Mouse (Mus musculus): Measurements from ENCODE around the gene Fam129b. TPM values are rescaled to one million over a fixed set of nuclear protein-coding genes. Genes with fewer than 3 reads are reported as not detected.
A peak's percentile ranks its signal among the peaks of the same experiment; 100 is the strongest.

Fam129b gene
- polyA plus RNA-seq, 1 experiment: 22.9 TPM

DNA sequence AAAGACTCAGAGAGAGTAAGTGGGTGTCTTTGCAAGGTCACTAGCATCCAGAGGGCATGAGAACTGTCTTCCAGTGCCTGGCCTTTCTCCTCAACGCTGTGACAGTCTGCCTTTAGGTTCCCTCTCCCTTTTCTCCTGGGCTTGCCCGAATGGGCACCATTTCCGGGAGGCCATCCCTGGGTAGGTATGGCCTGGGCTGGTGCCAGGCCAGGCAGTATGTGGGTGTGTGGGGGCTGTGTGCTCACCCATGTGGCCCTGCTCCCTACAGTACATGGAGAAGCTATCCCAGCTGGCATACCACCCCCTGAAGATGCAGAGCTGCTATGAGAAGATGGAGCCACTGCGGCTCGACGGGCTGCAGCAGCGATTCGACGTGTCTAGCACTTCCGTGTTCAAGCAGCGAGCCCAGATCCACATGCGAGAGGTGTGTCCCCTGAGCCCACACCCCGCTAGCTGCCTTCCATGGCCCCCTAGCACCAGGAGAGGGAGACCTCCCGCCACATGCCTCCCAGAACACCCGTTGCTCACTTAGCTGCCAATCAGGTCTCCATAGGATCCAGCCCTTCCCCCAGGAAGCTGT is 46.0 kb downstream of the Fam129b start:
- no peak for TF ChIP-seq CTCF (IDR thresholded peaks at IDR 0.05; ENCODE audit: borderline replicate concordance, control insufficient read depth, extremely low read depth, insufficient read depth, low read length, poor library complexity)
- TF ChIP-seq POLR2A (IDR thresholded peaks at IDR 0.05; ENCODE audit: control insufficient read depth, extremely low read depth, insufficient read depth, low read length, poor library complexity): no peak
- H3K36me3 ChIP-seq (ENCODE audit: control insufficient read depth, insufficient read depth, low read length): no peaks in the 10 kb centered on the region
- no peak for DNase-seq
- no peak overlapping the region for H3K4me3 ChIP-seq (ENCODE audit: control insufficient read depth, insufficient read depth, low read length)
- WGBS: 97% methylated on average over 15 of the region's 15 CpGs
- H3K27me3 ChIP-seq (ENCODE audit: control insufficient read depth, insufficient read depth, low read length): no peaks in the 10 kb centered on the region
- no peak overlapping the region for H3K27ac ChIP-seq (ENCODE audit: control insufficient read depth, insufficient read depth, low read length)
- H3K4me1 ChIP-seq (replicated peaks; ENCODE audit: control insufficient read depth, insufficient read depth, low read length): peaks cover 19% of the 10 kb centered on the region

DNA sequence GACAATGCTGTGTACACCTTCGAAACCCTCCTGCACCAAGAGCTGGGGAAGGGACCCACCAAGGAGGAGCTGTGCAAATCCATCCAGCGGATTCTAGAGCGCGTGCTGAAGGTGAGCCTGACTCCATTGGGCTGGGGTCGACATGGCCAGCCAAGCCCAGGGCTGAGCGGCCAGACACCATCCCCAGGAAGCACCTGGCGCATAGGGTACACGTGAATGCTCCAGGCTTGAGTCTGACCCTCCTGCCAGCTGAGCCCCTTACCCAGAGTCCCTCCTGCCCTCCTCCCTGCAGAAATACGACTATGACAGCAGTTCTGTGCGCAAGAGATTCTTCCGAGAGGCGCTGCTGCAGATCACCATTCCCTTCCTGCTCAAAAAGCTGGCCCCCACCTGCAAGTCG is 46.6 kb downstream of the Fam129b start:
- no peak overlapping the region for H3K27ac ChIP-seq (ENCODE audit: control insufficient read depth, insufficient read depth, low read length)
- no peaks in the 10 kb centered on the region for H3K36me3 ChIP-seq (ENCODE audit: control insufficient read depth, insufficient read depth, low read length)
- DNase-seq: no peak
- H3K4me3 ChIP-seq (ENCODE audit: control insufficient read depth, insufficient read depth, low read length): no peak overlapping the region
- TF ChIP-seq POLR2A (IDR thresholded peaks at IDR 0.05; ENCODE audit: control insufficient read depth, extremely low read depth, insufficient read depth, low read length, poor library complexity) (no peak), CTCF (IDR thresholded peaks at IDR 0.05; ENCODE audit: borderline replicate concordance, control insufficient read depth, extremely low read depth, insufficient read depth, low read length, poor library complexity) (no peak)
- WGBS: 94% methylated on average over 13 of the region's 13 CpGs
- no peaks in the 10 kb centered on the region for H3K27me3 ChIP-seq (ENCODE audit: control insufficient read depth, insufficient read depth, low read length)
- peaks cover 16% of the 10 kb centered on the region for H3K4me1 ChIP-seq (replicated peaks; ENCODE audit: control insufficient read depth, insufficient read depth, low read length)

DNA sequence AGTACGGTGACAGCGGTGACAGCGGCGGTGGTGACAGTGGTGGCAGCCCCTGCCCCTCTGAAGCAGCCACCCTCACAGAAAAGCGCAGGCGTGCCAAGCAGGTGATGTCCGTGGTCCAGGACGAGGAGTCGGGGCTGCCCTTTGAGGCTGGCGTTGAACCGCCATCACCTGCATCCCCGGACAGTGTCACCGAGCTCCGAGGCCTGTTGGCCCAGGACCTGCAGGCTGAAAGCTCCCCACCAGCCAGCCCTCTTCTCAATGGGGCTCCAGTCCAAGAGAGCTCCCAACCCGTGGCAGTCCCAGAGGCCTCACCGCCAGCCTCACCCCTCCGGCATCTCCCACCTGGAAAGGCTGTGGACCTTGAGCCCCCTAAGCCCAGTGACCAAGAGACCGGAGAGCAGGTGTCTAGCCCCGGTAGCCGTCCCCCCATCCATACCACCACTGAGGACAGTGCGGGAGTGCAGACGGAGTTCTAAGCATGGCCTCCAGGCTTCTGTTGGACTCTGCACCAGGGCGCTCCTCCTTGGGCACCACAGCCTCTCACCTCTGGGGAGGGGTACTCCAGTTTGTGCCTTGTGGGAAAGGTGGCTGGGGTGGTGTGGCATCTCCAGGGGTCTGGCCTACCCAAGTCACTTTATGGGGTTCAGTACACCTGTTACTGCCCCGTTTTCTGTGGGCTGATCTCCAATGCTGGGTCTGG is 47.8 kb downstream of the Fam129b start:
- DNase-seq: no peak
- no peak for TF ChIP-seq CTCF (IDR thresholded peaks at IDR 0.05; ENCODE audit: borderline replicate concordance, control insufficient read depth, extremely low read depth, insufficient read depth, low read length, poor library complexity)
- H3K4me1 ChIP-seq (replicated peaks; ENCODE audit: control insufficient read depth, insufficient read depth, low read length): peaks cover 13% of the 10 kb centered on the region
- no peaks in the 10 kb centered on the region for H3K36me3 ChIP-seq (ENCODE audit: control insufficient read depth, insufficient read depth, low read length)
- H3K27me3 ChIP-seq (ENCODE audit: control insufficient read depth, insufficient read depth, low read length): no peaks in the 10 kb centered on the region
- H3K4me3 ChIP-seq (ENCODE audit: control insufficient read depth, insufficient read depth, low read length): no peak overlapping the region
- 93% methylated on average over 24 of the region's 24 CpGs for WGBS
- H3K27ac ChIP-seq (ENCODE audit: control insufficient read depth, insufficient read depth, low read length): no peak overlapping the region

DNA sequence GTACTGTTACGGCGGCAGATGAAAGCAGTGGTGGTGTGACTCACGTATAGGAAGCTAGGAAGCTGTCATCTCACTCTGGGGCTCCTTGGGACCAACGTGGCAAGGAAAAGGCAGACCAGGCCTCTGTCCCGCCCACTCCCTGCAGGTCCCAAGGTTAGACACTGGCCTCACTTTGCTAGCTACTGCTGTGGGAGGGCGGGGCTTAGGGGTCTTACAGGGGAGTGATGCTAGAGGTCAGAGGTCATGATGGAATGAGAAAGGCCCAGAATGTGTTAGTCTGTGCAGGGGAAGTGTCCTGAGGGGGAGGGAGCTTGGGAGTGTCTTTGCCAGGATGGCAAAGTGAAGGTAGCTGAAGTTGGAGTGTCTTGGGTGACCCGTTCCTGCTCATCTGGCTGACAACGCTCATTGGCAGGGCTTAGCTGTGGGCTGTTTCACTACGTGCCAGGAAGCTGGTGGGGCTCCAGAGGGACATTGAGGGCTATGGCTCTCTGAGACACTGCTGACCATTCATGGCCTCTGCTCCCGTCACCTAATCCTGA is 48.5 kb downstream of the Fam129b start:
- TF ChIP-seq POLR2A (IDR thresholded peaks at IDR 0.05; ENCODE audit: control insufficient read depth, extremely low read depth, insufficient read depth, low read length, poor library complexity) (no peak), CTCF (IDR thresholded peaks at IDR 0.05; ENCODE audit: borderline replicate concordance, control insufficient read depth, extremely low read depth, insufficient read depth, low read length, poor library complexity) (no peak)
- no peaks in the 10 kb centered on the region for H3K36me3 ChIP-seq (ENCODE audit: control insufficient read depth, insufficient read depth, low read length)
- WGBS: 62% methylated on average over 10 of the region's 10 CpGs
- H3K4me3 ChIP-seq (ENCODE audit: control insufficient read depth, insufficient read depth, low read length): no peak overlapping the region
- H3K27ac ChIP-seq (ENCODE audit: control insufficient read depth, insufficient read depth, low read length): no peak overlapping the region
- H3K4me1 ChIP-seq (replicated peaks; ENCODE audit: control insufficient read depth, insufficient read depth, low read length): peaks cover 13% of the 10 kb centered on the region
- no peaks in the 10 kb centered on the region for H3K27me3 ChIP-seq (ENCODE audit: control insufficient read depth, insufficient read depth, low read length)
- no peak for DNase-seq

DNA sequence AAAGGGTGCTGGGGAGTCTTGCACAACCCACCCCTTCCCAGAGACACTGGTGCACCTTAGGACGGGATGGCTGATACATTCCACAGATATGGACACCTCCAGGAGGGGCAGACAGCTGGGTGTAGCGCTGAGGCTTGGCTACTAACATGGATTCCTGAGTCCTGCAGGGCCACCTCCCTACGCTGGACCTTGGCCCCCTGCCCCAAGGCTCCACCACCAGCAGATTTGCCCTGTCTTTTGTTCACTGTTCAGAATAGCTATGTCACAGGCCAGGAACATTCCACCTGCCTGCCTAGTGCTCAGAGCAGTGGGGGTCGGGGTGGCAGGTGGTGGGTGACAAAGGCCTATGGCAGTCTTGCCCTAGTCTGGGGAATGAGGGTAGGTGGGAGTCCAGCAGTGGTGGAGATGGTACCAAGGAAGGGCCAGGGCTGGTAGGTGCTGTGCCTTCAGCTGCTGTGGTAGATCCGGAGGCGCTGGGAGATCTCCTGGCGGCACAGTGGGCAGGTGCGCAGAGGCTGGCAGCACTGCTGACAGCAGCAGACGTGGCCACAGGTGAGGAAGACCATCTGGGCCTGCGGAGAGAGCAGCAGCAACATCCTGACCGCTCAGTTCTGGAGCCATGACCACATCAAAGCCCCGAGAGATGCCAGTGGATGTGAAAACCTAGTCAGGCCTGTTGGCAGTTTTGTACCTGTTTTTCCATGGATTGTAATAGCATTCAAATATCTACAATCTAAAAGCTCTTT is 50.6 kb downstream of the Fam129b start:
- DNase-seq: peak; percentile 59
- 34% methylated on average over 12 of the region's 12 CpGs for WGBS
- Histone ChIP-seq H3K36me3 (ENCODE audit: control insufficient read depth, insufficient read depth, low read length) (no peaks in the 10 kb centered on the region), H3K27me3 (ENCODE audit: control insufficient read depth, insufficient read depth, low read length) (no peaks in the 10 kb centered on the region), H3K4me1 (replicated peaks; ENCODE audit: control insufficient read depth, insufficient read depth, low read length) (peaks cover 14% of the 10 kb centered on the region), H3K4me3 (ENCODE audit: control insufficient read depth, insufficient read depth, low read length) (no peak overlapping the region), H3K27ac (ENCODE audit: control insufficient read depth, insufficient read depth, low read length) (no peak overlapping the region)
- TF ChIP-seq CTCF (IDR thresholded peaks at IDR 0.05; ENCODE audit: borderline replicate concordance, control insufficient read depth, extremely low read depth, insufficient read depth, low read length, poor library complexity): no peak
- TF ChIP-seq POLR2A (IDR thresholded peaks at IDR 0.05; ENCODE audit: control insufficient read depth, extremely low read depth, insufficient read depth, low read length, poor library complexity): no peak

DNA sequence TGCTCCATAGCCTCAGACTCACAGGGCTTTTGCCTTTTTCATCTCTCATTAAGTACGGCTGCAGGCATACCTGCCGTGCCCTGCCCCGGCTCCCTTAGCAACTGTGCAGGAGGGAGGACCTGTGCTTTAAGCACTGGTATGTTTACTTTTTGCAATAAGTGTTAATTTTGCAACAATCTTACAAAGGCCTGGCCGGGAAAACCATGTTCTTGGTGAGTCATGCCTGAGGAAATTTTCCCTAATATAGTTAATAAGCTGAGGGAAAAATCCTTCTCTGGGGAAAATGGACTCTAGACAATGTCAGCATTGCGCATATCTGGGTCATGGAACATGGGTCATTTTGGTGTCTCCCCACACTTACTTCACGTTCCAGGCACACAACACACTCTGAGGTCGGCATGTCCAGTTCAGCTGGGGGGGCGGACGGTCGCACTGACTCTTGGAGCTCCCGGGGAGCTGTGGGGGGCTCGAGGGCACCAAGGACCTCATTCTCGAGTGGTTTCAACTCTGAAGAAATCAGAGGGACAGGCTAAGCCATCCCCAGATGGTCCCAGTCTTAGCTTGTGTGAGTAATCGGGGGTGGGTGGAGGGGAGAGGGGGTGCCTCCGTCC is 51.8 kb downstream of the Fam129b start:
- no peak for DNase-seq
- Histone ChIP-seq H3K4me3 (ENCODE audit: control insufficient read depth, insufficient read depth, low read length) (no peak overlapping the region), H3K36me3 (ENCODE audit: control insufficient read depth, insufficient read depth, low read length) (no peaks in the 10 kb centered on the region), H3K27me3 (ENCODE audit: control insufficient read depth, insufficient read depth, low read length) (no peaks in the 10 kb centered on the region), H3K4me1 (replicated peaks; ENCODE audit: control insufficient read depth, insufficient read depth, low read length) (peaks cover 22% of the 10 kb centered on the region), H3K27ac (ENCODE audit: control insufficient read depth, insufficient read depth, low read length) (no peak overlapping the region)
- TF ChIP-seq CTCF (IDR thresholded peaks at IDR 0.05; ENCODE audit: borderline replicate concordance, control insufficient read depth, extremely low read depth, insufficient read depth, low read length, poor library complexity): no peak
- TF ChIP-seq POLR2A (IDR thresholded peaks at IDR 0.05; ENCODE audit: control insufficient read depth, extremely low read depth, insufficient read depth, low read length, poor library complexity): no peak
- 92% methylated on average over 15 of the region's 15 CpGs for WGBS

Data from thymus, adult 2 months (tissue).